Mouse (Mus musculus): ENCODE data around the gene Zfp639. TPM values are rescaled to one million over a fixed set of nuclear protein-coding genes. Genes with fewer than 3 reads are reported as not detected.
A peak's percentile ranks its signal among the peaks of the same experiment; 100 is the strongest.

Zfp639 gene
- 47.5 and 50.4 TPM in 2 replicates for polyA plus RNA-seq (2016; fragmentation: Nextera tagmentation; extraction: Ambion mirVana)

- Histone ChIP-seq H3K27ac (peak within 1 kb of the TSS; percentile 78), H3K27me3 (no peaks in the 10 kb centered on the region), H3K36me3 (no peaks in the 10 kb centered on the region), H3K4me1 (peaks cover 12% of the 10 kb centered on the region), H3K9ac (peak within 1 kb of the TSS; percentile 95), H3K9me3 (no peaks in the 10 kb centered on the region), H3K4me2 (replicated peaks) (peak within 1 kb of the TSS; percentile 65), H3K4me3 (peak within 1 kb of the TSS; percentile 91)
- WGBS: 6% methylated on average over 24 of the region's 24 CpGs
- ATAC-seq (ENCODE audit: insufficient number of reproducible peaks, insufficient read depth, low FRiP score, low TSS enrichment): no peak
Observed at GRCm38 (mm10) chr3:32509496-32510374, at the start of gene Zfp639. TSS of gene Zfp639 (plus strand) at chr3:32510259.

DNA sequence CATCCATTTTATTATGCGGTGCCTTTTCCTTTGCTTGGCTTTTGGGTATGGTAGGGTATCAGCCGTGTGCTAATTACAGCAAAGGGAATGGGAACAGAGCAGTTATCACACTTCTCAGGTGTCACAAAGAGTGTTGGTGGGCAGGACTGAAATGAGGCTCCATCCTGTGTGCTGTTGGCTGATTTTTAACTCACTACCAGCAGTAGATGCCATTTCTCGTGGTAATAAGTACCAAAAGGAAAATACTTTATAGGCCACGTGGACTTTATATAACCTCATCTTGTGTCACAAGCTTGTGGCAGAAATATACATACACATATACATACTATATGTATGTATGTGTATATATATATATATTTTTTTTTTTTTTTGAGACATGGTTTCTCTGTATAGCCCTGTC is 42.7 kb upstream of the Zfp639 start:
- no peak overlapping the region for H3K27ac ChIP-seq
- ATAC-seq (ENCODE audit: insufficient number of reproducible peaks, insufficient read depth, low FRiP score, low TSS enrichment): no peak
- peaks cover 11% of the 10 kb centered on the region for H3K36me3 ChIP-seq
- WGBS: 91% methylated on average over 4 of the region's 4 CpGs
- H3K4me3 ChIP-seq: no peak overlapping the region
- H3K9me3 ChIP-seq: no peaks in the 10 kb centered on the region
- H3K4me2 ChIP-seq (replicated peaks): no peak overlapping the region
- no peak overlapping the region for H3K9ac ChIP-seq
- no peaks in the 10 kb centered on the region for H3K27me3 ChIP-seq
- H3K4me1 ChIP-seq: 0 out of 2 replicates have a peak, but pooled peaks cover under 1% of the 10 kb centered on the region

DNA sequence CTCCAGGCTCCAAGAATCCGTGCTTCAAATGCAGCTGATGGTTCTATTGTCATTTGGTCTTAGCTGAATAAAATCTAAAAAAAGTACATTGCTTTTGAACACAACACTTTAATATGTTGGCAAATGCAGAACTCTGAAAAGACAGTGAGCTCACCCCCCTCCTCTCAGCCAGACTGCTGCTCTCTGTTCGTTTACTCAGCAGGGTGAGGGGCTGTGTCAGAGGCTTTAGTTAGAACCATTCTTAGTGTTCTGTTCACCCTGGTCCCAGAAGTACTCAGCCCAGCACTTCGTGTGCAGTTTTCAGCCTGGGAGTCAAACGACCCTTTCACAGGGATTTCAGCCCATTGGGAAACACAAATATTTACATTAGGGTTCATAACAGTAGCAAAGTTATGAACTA is 41.6 kb upstream of the Zfp639 start:
- 65% methylated on average over 4 of the region's 4 CpGs for WGBS
- no peak for ATAC-seq (ENCODE audit: insufficient number of reproducible peaks, insufficient read depth, low FRiP score, low TSS enrichment)
- Histone ChIP-seq H3K4me3 (no peak overlapping the region), H3K4me2 (replicated peaks) (no peak overlapping the region), H3K36me3 (peaks cover under 1% of the 10 kb centered on the region), H3K9me3 (no peaks in the 10 kb centered on the region), H3K4me1 (peaks cover 3% of the 10 kb centered on the region; the same call in 1 of the 2 replicates), H3K27me3 (no peaks in the 10 kb centered on the region), H3K9ac (no peak overlapping the region), H3K27ac (no peak overlapping the region)

DNA sequence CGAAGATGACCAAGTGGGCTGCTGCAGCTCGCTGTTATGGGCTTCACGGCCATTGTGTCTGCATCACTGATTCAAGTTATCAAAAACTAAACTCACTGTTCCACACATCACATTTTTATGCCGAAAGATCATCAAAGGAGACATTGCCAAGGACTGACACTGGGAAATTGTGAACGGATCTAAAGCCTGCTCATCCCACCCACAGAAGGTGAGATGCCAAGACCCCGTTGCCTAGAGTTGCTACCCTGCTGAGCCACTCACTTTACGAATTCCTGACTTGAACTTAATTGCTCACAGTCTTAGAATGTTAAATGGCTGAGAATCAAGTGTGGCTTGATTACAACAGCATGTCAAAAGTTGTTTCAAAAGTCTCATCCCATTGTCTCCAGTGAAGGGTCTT is 39.6 kb upstream of the Zfp639 start:
- 75% methylated on average over 7 of the region's 7 CpGs for WGBS
- no peak for ATAC-seq (ENCODE audit: insufficient number of reproducible peaks, insufficient read depth, low FRiP score, low TSS enrichment)
- no peaks in the 10 kb centered on the region for H3K9me3 ChIP-seq
- H3K9ac ChIP-seq: no peak overlapping the region
- H3K27ac ChIP-seq: no peak overlapping the region
- no peaks in the 10 kb centered on the region for H3K36me3 ChIP-seq
- no peak overlapping the region for H3K4me3 ChIP-seq
- H3K4me1 ChIP-seq: peaks cover 3% of the 10 kb centered on the region; the same call in 1 of the 2 replicates
- H3K27me3 ChIP-seq: no peaks in the 10 kb centered on the region
- no peak overlapping the region for H3K4me2 ChIP-seq (replicated peaks)

GRCm38 (mm10) chr3:32471098-32471497 is 39.0 kb upstream of the Zfp639 start:
- H3K4me2 ChIP-seq (replicated peaks): no peak overlapping the region
- H3K9ac ChIP-seq: no peak overlapping the region
- no peaks in the 10 kb centered on the region for H3K27me3 ChIP-seq
- 81% methylated on average over 6 of the region's 6 CpGs for WGBS
- no peaks in the 10 kb centered on the region for H3K36me3 ChIP-seq
- no peak overlapping the region for H3K4me3 ChIP-seq
- no peaks in the 10 kb centered on the region for H3K9me3 ChIP-seq
- no peak overlapping the region for H3K27ac ChIP-seq
- H3K4me1 ChIP-seq: peaks cover 3% of the 10 kb centered on the region; the same call in 1 of the 2 replicates
- no peak for ATAC-seq (ENCODE audit: insufficient number of reproducible peaks, insufficient read depth, low FRiP score, low TSS enrichment)

DNA sequence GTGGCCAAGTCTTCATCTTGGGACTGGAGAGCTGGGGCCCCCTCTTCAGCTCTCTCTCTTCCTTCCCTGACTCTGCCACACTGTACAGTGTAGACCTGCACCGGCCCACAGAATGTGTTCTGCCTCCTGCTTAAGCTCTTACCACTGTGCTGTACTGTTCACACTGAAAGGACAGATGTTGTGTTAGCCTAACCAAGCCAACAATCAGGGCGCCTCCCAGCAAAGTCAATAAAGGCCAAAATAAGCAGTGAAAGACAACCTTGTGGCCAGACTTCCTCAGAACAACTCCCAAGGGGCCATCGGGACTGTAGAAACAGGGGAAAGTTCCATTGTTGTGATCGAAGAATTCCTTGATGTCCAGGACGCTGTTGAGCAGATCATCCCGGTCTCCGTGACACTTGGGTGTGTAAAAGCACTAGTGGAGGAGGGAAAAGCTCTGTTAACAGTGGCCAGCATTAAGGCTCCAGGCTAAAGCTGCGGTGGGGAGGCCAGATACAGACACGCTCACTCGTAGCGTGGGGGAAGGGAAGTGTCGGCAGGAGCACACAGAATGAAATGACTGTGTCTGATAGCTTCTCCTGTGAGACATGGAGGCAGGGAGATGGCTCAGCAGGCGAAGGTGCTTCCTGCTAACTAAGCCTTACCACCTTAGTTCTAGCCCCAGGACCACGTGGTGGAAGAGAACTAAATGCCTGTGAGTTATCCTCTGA is 37.7 kb upstream of the Zfp639 start:
- 63% methylated on average over 14 of the region's 14 CpGs for WGBS
- Histone ChIP-seq H3K9me3 (no peaks in the 10 kb centered on the region), H3K9ac (no peak overlapping the region), H3K36me3 (no peaks in the 10 kb centered on the region), H3K27ac (no peak overlapping the region), H3K4me2 (replicated peaks) (no peak overlapping the region), H3K4me1 (peaks cover 3% of the 10 kb centered on the region; the same call in 1 of the 2 replicates), H3K4me3 (no peak overlapping the region), H3K27me3 (no peaks in the 10 kb centered on the region)
- ATAC-seq (ENCODE audit: insufficient number of reproducible peaks, insufficient read depth, low FRiP score, low TSS enrichment): no peak

DNA sequence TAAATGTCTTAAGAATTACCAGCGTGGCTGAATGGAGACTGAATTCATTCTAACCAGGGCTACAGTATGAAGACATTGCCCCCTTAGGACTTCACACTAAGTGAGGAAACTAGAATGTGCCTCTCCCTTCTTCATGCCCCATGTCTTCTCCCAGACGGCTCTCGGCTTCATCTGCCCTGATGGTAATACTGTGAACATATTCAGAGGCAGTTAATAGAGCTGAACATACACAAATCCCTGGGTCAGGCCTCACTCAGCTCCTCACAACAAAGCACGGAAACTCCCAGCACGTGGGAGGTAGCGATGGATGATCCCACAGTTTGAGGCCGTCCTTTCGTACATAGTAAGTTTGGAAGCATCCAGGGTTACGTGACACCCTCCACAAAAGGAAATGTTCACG is 36.9 kb upstream of the Zfp639 start:
- Histone ChIP-seq H3K27me3 (no peaks in the 10 kb centered on the region), H3K4me2 (replicated peaks) (no peak overlapping the region), H3K27ac (no peak overlapping the region), H3K4me1 (peaks cover 3% of the 10 kb centered on the region; the same call in 1 of the 2 replicates), H3K9me3 (no peaks in the 10 kb centered on the region), H3K9ac (no peak overlapping the region), H3K4me3 (no peak overlapping the region), H3K36me3 (no peaks in the 10 kb centered on the region)
- no peak for ATAC-seq (ENCODE audit: insufficient number of reproducible peaks, insufficient read depth, low FRiP score, low TSS enrichment)
- 88% methylated on average over 10 of the region's 10 CpGs for WGBS

DNA sequence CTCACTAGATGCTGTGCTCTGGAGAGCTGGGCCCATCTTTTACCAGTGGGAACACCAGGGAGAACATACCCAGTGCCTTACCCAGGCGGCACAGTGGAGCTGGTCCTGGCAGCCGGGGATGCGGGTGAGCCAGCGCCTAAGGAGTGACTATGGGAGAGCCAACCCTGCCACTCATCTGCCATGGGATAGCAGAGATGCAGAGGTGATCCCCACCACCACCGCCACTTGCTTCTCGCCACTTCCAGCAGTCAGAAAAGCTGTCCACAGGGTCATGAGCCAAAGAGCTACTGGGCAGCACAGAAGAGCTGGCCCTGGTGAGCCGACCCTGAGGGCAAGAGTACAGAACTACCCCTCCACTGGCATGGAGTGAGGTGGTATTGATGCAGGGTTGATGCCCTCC is 30.1 kb upstream of the Zfp639 start:
- no peak overlapping the region for H3K27ac ChIP-seq
- WGBS: 86% methylated on average over 7 of the region's 7 CpGs
- no peak overlapping the region for H3K4me3 ChIP-seq
- H3K4me1 ChIP-seq: no peaks in the 10 kb centered on the region
- H3K4me2 ChIP-seq (replicated peaks): no peak overlapping the region
- H3K27me3 ChIP-seq: no peaks in the 10 kb centered on the region
- H3K36me3 ChIP-seq: no peaks in the 10 kb centered on the region
- H3K9ac ChIP-seq: no peak overlapping the region
- no peaks in the 10 kb centered on the region for H3K9me3 ChIP-seq
- no peak for ATAC-seq (ENCODE audit: insufficient number of reproducible peaks, insufficient read depth, low FRiP score, low TSS enrichment)

GRCm38 (mm10) chr3:32483035-32483434 is 27.0 kb upstream of the Zfp639 start:
- H3K9ac ChIP-seq: no peak overlapping the region
- H3K4me2 ChIP-seq (replicated peaks): no peak overlapping the region
- WGBS: 83% methylated on average over 3 of the region's 3 CpGs
- H3K27ac ChIP-seq: no peak overlapping the region
- H3K27me3 ChIP-seq: no peaks in the 10 kb centered on the region
- H3K36me3 ChIP-seq: no peaks in the 10 kb centered on the region
- no peak overlapping the region for H3K4me3 ChIP-seq
- H3K9me3 ChIP-seq: no peaks in the 10 kb centered on the region
- H3K4me1 ChIP-seq: no peaks in the 10 kb centered on the region
- no peak for ATAC-seq (ENCODE audit: insufficient number of reproducible peaks, insufficient read depth, low FRiP score, low TSS enrichment)

DNA sequence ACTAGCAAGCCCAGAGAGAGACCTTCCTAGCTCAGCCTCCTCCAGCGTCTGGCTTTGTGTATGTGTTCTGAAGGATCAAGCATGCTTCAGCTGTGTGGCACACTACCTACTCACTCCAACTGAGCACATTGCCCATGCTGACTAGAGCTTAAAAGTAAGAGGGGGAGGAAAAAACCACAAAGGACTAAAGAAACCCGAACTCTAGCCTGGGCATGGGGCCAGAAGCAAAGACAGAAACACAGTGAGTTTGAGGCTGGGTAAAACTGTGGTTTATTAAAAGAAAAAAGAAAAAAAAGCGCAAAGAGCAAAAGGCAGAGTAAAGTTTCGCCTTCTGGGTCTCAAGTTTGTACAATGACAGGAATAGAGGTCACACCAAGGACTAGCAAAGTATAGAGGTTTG is 23.5 kb upstream of the Zfp639 start:
- WGBS: 74% methylated on average over 4 of the region's 4 CpGs
- H3K36me3 ChIP-seq: no peaks in the 10 kb centered on the region
- H3K9ac ChIP-seq: no peak overlapping the region
- no peak overlapping the region for H3K27ac ChIP-seq
- no peaks in the 10 kb centered on the region for H3K4me1 ChIP-seq
- no peak overlapping the region for H3K4me3 ChIP-seq
- no peak overlapping the region for H3K4me2 ChIP-seq (replicated peaks)
- ATAC-seq (ENCODE audit: insufficient number of reproducible peaks, insufficient read depth, low FRiP score, low TSS enrichment): no peak
- peaks cover 3% of the 10 kb centered on the region; the same call in 1 of the 2 replicates for H3K27me3 ChIP-seq
- H3K9me3 ChIP-seq: no peaks in the 10 kb centered on the region

- 81% methylated on average over 6 of the region's 6 CpGs for WGBS
- Histone ChIP-seq H3K36me3 (no peaks in the 10 kb centered on the region), H3K9ac (no peak overlapping the region), H3K27me3 (peaks cover 3% of the 10 kb centered on the region; the same call in 1 of the 2 replicates), H3K4me3 (no peak overlapping the region), H3K27ac (no peak overlapping the region), H3K4me1 (no peaks in the 10 kb centered on the region), H3K9me3 (no peaks in the 10 kb centered on the region), H3K4me2 (replicated peaks) (no peak overlapping the region)
- no peak for ATAC-seq (ENCODE audit: insufficient number of reproducible peaks, insufficient read depth, low FRiP score, low TSS enrichment)
Observed at GRCm38 (mm10) chr3:32488172-32488571, 21.9 kb upstream of the Zfp639 start.

Data from embryonic facial prominence, embryonic 12.5 days (tissue).